Mouse (Mus musculus) cerebellum, adult 11-12 months (tissue): ENCODE results near the gene Safb.

Experiments
- DNase-seq: peaks from one replicate; pipeline ENCODE4 v3.0.0; 2022

Safb gene

DNA sequence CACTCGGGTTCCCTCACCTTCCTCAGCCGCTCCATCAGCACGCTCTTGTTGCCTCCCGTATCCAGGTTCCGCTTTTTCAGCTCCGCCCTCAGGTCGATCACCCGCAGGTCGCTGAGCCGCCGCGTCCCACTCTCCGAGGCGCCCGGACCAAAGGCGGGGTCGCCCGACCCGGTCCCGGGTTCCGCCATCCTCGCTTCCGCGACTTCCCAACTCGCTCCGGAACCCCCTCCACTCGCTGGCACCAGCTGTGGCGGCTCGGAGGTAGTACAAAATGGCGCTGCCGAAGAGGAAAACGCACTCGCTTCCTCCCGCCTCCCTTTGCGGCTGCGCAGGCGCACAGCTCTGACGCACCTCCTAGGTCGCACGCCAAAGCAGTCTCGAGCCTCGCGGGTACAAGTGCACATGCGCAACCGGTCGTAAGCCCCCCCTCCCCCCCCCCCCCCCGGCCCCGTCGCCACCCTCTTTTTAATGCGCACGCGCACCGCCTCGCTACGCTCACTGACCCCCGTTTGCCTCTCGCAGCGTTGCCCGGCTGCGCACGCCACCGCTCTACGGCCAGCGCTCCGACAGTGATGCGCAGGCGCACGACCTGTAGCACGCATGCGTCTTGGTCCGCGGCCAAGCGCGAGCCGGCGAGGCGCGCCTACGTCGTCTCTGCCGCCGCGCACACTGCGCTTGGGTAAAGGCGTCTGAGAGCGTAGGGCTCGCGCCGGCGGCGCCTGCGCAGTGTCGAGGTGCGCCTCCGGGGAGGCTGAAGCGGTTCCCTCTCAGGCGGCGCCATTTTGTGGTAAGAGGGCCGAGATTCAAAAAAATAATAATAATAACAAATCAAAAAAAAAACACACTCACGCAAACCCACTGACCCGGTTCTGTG, at the start of gene Safb, which contains the start of gene Safb2:
Gene Safb (plus strand): TSS at position 569 of the 874 bp plus-strand sequence.
Gene Safb2 (minus strand): TSS at position 329 of the 874 bp plus-strand sequence.
- peak; percentile 100 for DNase-seq

DNA sequence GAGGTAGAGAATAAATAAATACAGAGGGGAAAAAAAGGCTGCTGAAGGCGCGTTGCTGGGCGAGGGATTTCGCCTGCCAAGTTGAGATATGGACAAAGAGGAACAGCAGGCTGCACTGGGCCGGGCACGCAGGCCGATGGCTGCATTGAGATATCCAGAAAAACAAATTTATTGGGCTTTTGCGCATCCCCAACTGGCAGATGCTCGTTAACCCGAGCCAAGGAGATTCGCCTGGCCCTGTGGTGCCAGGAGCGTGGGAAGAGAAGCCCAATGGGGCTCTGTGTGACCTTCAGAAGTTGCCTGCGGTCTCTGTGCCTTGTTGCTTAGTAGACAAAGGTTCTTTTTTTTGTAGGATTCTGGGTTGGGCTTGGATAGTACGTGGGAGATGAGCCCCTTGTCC, 48.4 kb upstream of the Safb start:
- DNase-seq: no peak

DNA sequence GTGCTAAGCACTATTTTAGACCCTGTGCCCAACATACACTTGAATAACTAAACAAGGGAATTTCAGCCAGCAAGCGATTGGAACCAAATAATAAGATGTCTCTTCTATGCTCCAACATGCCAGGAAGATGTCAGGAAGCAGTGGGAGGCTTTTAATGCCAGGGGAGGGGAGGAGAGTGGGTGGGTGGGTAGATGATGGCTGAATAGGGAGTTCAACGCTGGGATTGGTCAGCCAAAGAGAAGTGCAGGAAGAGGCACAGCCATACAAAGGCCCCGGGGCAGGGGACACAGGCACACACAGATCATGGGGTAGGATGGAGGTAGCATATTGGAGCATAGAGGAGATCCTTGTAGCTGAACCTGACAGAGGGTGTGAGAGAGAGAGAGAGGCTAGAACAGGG, 47.8 kb upstream of the Safb start:
- DNase-seq: no peak

DNA sequence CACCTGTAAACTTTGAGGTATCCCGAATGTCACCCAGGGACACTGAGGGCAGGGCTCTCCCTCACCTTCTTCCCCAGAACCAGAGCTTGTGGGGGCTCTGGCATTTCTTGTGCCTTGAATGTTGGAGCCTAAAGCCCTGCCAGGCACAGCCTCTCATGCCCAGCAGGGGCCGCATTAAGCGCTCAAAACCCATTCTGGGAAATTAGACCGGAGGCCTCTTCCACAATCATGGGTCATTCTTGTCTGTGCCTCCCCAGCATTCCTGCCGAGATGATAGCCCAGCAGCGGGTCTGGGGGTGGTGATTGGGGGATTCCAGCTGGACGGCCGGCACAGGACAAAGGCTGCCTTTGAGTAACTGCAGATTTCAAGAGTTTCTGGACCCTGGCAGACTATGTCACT, 46.7 kb upstream of the Safb start:
- peak; percentile 30 for DNase-seq

DNA sequence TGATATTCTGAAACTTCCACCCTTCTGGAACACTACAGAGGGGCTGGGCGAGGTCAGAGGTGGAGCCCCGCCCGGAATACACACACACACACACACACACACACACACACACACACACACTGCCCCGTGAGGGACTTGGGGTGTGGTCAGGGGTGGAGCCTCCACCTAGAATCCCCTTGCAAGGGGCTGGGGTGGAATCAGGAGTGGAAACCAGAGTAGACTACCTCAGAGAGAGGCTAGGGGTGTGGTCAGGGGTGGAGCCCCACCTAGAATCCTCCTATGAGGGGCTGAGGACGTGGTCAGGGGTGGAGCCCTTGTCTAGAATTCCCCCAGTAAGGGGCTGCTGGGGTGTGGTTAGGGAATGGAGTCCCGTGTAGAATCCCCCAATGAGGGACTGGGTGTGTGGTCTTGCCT, 44.1 kb upstream of the Safb start:
- DNase-seq: peak; percentile 5

DNA sequence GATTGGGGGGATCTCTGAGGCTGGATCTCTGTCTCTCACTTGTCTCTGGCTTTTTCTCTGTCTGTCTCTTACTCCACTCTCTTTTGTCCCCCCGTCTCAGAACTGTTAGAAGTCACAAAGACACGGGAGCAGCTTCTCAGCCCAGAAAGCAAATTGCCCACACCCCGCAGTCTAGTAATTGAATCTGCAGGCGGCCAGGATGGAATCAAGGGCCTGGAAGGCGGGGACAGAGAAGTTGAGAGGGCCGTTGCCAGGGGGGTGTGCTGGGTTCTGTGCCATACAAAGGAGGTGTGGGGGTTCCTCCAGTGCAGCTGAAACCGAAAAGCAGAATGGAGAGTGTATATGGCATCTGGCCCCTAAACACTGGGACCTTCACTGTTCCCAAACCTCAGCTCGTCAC, 41.9 kb upstream of the Safb start:
- DNase-seq: peak; percentile 4

DNA sequence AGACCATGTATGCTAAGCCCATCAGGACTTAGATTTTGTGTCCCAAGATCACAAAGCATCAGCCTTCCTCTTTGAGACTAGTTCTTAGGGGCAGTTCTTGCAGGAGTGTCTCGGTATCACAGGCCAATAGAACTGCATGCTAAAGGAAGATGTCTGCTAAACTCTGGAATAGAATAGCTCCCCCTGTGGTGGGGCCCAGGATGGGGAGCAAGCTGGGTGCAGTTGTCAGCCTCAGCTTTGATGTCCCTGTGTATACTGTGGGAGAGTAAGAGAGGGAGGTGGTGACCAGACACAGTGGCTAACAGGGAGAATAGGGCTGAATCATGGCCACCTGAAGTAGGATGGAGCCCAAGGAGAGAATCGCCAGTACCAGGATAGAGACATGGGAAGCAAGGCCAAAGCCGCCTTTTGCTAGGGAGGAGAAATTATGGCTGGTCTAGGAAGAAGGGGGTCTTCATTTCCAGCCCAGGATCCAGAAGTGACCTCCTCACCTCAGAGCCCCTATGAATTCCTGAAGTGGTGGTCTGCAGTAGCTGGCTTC, 40.9 kb upstream of the Safb start:
- DNase-seq: peak; percentile 11

DNA sequence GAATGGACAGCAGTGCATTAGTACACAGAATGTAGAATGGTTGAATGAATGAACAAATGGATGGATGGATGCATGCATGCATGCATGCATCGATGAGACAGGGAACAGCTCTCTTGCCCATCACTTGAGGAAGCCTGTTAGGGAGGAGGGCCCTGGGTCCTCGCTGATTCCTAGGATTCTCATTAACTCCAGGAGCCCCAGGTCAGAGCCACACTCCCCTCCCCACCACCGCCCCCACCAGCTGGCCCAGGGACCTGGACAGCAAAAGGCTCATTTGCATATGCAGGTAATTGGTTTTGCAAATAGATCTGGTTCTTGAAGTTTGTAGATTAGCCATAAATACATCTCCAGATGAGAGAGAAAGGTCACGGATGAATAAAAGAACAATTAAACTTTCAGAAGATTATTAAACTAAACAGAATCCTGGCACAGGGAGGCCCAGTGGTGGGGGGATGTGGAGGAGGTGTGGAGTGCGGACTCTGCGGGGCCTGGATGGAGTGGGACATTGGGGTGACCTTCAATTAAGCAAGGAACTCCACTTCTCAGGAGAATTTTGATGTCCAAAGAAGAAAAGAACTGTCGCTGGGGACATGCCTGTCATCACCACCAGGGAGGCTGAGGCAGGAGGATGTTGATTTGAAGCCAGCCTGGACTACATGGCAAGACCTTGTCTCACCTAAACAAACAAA, 39.8 kb upstream of the Safb start:
- no peak for DNase-seq

DNA sequence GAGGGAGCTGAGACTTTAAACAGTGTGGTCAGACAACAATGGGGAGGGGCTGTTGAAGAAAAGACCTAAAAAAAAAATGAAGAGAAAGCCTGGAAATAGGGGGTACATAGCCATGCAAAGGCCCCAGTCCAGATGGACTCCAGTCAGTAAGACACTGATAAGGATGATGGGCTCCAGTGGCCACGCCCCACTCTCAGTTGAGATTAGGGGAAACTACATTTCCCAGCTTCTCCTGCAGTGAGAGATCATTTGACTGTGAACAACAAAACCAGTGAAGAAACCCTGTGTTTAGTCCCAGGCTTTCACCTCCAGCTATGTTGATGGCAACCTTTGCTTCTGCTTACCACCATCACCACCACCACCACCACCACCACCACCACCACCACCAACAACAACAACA, 38.7 kb upstream of the Safb start:
- DNase-seq: peak; percentile 7

DNA sequence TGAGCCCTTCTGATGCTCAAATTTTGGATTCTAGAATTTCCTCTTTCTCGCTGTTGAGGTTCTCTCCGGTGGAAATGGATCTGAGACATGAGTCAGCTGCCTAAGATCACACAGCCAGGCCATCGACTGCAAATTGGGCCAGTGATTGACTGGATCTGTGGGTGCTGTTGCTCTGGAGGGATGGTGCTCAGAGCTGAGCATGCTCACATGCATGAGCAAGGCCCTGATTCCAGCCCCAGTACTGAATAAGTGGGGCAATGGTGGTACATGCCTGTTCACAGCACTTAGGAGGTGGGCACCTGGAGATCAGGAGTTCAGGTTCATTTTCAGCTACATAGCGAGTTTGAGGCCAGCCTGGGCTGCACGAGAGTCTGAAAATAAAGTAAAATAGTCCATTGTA, 38.0 kb upstream of the Safb start:
- DNase-seq: no peak

DNA sequence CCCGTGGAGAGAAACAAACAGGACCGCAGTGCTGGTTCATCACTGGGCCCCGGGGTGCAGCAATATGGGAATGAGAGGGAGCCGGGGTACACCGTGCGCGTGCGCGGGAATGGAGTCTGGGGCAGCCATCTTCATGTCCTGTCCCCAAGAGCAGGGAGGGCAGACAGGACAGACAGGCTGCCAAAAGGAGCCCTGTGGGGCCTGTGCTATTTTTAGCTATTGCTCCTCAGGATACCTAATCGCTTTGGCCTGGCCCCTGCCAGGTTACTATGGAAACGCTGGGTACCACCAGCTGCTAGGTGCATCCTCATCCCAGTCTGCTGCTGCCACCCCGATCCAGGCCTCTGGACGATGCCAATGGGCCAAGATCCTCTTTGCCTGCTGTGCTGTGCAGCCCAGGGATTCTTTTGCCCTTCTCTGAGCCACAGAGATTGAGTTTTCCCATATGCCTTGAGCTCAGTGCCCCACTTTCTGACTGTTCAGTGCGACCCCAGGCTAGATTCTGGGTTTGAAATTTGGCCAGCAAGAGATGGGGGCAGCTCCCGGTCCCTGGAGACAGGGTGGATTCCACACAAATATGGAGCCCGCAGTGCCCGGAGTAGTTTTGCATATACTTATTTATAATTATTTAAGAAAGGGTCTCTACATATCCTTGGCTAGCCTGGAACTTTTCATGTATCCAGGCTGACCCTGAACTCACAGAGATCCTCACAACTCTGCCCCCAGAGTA, 37.3 kb upstream of the Safb start:
- DNase-seq: peak; percentile 95

DNA sequence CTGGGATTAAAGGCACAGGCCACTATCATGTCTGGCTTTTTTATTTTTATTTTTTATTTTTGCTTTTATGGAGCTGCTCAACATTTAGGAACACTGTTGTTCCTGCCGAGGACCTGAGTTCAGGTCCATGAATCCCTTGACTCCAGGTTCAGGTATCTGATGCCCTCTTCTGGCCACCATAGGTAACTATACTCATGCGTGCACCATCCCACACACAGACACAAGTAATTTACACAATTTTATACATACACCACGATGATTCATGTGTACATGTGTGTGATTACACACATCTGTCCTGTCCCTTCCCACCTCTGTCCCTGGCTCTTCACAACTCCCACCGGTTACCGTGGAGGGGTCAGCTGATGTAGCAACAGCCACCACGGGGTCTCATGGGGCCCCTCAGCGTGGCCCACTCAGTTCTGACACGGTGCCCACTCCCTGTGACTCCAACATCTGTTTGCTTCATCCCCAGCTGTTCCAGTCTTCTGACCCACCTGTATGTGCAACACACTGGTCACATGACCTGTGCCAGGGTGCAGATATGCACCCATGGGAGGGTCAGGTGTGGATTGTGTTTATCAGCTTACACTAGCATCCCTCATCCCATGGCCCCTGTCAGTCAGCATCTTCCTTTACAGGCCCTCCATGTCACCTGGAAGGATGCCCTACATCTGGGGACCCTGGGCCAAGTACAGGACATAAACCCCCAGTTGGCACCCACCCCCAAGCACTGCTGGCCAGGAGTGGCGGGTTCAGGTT, 36.6 kb upstream of the Safb start:
- peak; percentile 61 for DNase-seq

DNA sequence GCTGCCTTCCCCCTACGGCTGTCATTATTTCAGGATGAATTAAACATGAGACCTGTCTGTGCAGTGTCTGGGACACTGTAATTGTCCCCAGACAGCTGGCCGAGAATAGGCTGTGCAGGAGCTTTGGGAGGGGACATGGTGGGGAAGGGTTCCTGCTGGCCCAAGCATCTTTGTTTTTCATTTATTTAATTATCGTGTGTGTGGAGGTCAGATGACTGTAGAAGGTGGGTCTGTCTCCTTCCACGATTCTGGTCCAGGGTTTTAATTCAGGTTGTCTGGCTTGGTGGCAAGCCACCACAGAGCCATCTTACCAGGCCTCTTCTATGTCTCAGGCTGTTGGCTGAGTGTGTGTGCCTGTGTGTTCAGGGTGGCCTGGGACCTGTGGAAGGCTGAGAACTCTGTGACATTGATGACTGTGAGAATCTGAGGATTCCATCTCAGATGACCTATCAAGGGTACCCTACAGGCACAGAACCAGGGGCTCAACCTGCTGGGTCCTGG, 36.0 kb upstream of the Safb start:
- peak; percentile 14 for DNase-seq

DNA sequence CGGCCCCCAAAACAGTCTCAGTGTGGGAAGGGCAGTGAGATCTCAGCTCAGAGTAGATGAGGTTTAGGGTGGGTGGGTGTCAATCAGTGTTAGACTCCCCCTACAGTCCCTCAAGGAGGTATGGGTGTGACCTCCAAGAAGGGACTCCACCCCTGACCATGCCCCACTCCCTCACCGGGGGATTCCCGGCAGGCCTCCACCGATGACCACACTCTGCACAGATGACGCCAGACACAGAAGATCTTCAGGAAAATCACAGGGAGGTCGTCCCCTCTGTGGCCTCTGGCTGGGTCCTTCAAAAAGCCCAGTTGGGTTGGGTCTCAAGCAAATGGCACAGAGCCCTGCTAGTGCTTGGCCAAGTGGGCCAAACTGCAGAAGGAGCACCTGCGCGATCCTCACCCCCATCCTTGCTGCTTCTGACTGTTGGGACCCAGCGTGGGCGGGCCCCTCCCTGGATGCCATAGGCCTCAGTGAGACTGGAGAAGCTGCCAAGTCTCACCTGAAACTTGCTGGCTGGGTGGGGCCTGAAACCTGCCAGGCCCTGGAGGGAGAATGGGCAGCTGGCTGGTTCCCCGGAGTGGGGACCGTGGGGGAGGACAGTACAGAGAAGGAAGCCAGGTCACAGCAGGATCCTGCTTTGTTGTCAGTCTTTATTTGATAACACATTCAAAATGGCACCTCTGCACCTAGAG, 33.7 kb upstream of the Safb start:
- peak; percentile 37 for DNase-seq

DNA sequence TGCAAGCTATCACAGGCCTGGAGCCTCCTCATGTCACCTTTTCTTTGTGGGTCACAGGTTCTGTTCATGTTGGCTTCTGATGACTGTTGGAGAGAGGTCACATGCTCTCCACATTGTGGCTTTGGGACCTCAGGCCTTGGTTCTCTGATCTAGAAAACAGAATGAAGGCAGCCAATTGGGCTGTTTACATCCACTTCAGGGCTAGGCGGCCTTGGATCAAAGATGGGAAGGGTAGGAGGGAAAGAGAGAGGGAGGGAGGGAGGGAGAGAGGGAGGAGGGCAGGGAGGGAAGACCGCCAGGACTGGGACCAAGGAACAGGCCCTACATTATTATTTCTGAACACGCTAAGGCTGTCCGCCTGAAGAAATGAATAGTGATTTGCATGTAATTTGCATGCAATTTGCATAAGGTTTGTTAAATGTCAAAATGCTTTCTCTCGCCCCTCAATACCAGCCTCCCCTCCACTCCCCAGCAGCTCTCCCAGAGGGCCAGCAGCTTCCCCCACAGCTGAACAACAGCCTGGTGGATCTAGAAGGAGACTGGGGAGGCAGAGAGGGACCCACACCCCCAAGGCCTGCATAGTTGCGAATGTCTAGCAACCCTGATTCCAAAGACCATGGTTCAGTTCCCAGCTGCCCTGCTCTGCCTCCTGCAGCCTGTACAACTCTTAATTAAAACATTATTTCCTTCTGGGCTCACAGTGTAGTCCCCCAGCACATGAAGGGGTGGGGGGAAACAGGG, 32.6 kb upstream of the Safb start:
- DNase-seq: peak; percentile 17

DNA sequence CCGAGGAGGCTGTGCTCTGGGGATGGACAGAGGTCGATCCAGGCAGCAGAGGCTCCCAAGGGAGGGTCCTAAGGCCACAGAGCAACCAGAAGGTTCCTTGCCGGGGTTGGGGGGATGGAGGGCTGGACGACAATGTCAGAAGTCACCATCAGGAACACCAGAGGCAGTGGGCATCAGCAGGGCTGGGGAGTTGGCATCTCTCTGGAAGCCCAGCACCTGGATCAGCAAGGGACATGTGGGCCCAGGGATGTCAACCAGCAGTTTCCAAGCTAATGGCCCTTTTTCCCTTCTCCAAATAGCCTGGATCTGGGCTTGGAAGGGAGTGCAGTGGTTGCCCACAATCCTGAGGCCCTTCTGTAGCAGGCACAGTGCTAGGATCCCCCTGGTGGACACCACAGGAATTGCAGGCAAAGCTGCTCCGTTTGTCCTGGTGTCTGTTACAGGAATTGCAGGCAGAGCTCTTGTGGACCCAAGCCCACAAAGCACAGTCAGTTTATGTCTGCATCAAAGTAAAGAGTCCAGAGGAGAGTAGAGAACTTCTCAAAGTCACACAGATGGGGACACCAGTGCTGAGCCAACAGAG, 31.8 kb upstream of the Safb start:
- peak; percentile 64 for DNase-seq

DNA sequence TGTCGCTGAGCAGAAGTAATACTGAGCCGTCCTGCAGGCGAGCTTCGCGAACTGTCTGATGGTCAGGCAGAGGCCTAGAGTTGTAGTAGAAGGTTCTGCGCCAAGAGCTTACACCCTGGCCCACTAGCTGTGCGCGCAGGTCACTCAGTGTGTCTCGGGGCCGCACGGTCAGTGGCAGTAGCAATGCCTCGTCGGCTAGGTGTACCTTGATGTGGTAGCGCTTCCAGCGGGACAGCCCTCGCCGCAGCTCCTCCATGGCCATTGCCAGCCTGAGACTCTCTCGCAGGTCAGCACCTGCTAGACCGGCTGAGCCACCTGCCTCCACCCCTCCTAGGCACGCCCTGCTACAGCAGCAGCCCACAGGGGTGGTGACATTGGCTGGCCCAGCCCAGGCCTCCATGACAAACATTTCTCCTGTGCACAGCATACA, 30.5 kb upstream of the Safb start, which contains the start of gene Gm20219:
Gene Gm20219 (minus strand): TSS at position 266 of the 430 bp plus-strand sequence.
- DNase-seq: no peak

DNA sequence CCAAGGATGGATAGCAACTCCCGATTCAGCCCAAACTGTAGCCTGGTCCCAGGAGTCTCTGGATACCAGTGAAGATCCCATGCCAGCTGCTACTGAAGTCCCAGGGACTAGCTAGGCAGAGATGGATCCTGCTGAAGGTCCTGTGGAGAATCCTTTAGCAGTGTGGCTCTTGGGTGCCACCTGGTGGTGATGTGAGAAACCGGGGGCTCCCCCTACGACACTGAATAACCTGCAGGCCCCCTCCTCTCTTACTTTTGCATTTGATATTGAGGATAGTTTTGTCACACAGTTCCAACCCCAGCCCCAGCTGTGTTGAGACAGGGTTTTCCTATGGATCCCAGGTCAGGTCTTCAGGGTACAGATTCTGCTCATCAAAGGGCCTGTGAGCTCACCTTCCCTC, 26.2 kb upstream of the Safb start:
- peak; percentile 65 for DNase-seq

DNA sequence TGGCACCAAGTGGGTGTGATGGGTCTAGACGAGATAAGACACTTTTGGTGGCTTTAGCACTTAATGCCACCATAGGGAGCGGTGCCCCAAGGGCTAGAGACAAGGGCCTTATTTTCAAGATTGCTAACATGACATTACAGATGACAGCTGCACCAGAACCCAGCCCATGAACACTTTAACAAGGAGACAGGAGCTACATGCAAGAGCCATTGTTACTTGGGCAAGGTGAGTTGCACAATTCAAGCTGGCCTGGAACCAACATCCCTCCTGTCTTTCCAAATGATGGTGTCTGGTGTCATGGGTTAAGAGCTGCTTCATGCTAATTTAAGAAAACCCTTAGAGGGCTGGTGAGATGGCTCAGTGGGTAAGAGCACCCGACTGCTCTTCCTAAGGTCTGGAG, 25.2 kb upstream of the Safb start:
- no peak for DNase-seq

DNA sequence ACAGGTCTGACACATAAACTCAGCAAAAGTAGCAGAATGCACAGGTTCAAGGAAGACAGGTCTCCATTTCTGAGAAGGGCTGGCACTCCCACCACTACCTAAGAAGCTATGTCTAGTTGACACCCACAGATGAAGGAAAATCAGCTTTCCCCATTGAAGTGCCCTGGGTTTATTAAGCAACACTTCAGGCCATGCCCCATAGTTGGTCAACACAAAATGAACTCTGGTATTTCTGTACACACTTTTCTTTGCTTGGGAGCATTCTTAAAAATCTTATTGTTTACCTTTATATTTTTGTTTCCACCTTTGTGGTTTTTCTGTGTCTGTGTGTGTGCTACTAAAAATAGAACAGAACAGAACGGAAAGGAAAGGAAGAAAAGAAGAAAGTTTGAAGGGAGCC, 24.5 kb upstream of the Safb start:
- no peak for DNase-seq
